Mouse (Mus musculus): ENCODE measurements around the gene Tlr5. TPM values are rescaled to one million over a fixed set of nuclear protein-coding genes. Genes with fewer than 3 reads are reported as not detected.

Gene Tlr5
- polyA plus RNA-seq, 2 experiments from 2014 or later = 0.34 TPM; not detected in 1

DNA sequence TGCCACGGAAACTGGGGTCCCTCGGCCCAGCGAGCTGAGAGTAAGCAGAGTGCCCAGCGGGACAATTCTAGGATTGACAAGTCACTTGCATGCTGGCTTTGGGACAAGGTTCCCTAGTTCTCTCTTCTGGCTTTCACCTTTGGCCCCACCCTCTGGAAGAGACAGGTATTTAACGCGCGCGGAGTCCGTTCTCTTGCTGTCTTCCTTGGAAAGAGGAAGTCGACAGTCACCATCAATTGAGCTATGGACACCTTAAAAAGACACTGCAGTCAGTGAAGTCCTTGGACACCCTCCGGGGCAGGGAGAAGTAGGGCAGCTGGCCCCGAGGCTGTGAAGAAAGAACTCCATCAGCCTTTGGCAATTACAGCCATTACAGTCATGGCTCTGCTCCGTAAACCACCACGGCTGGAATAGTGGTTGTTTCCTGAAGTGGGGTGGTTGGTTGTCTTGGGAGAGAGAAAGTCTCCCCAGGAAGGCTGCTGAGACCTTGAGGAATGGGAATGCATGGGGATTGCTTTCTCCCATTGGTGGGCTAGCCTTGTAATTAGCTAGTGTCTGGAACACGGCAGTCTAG is 546 bp downstream of the Tlr5 start:
- ATAC-seq = no peak

GRCm38 (mm10) chr1:182956186-182956960 is 1.8 kb downstream of the Tlr5 start:
- no peak for ATAC-seq

- no peak for ATAC-seq
These were observed 2.6 kb downstream of the Tlr5 start for GRCm38 (mm10) chr1:182957001-182957757.

- ATAC-seq = no peak
These were observed 3.4 kb downstream of the Tlr5 start for GRCm38 (mm10) chr1:182957826-182958544.

DNA sequence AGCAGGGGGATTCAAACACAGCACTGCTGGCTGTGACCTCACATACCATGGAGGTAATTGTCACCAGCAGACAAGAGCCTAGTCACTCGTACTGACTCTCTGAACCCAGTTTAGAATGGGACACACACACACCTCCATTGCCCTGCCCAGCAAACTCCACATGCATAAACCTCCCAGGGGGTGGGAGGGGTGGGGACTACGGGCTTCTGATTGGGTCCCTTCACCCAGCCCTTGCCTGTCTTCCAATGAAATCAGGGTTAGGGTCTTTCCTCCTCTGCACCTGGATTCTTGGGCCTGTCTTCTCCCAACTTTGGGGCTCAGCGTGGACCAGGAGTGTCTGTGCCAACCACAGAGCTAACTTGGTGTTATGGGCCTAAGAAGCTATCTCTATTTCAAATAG is 4.2 kb downstream of the Tlr5 start:
- ATAC-seq = no peak

GRCm38 (mm10) chr1:182959251-182959691 is 4.7 kb downstream of the Tlr5 start:
- no peak for ATAC-seq

DNA sequence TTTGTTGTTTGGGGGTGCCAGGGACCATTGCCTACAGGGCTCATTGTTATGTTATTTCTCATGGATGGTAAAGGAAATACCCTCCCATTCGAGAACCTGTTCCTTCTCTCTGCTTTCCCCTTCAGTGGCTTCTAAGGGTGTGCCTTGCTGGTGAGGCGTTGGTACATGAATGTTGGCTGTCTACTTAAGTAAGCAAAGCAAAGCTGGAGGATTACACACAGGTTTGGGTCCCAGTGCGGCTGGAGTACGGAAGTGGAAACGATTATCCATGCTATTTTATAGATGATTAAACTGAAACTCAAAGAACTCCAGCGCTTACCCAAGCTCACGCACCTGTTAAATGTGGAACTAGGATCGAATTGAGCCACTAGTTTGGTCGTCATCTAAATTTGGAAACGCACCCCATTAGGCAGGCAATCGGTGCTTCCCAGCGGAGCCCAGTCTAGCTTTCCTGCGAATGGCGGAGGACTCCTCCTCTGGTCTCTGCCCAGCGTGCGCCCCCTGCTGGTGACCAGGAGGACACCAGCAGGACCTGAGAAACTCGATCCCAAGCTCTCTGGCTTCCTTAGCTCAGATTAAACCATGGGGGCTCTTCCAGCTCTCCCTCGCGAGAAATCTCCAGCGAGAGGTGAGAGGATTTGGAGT is 5.3 kb downstream of the Tlr5 start:
- ATAC-seq = peak; percentile 92

DNA sequence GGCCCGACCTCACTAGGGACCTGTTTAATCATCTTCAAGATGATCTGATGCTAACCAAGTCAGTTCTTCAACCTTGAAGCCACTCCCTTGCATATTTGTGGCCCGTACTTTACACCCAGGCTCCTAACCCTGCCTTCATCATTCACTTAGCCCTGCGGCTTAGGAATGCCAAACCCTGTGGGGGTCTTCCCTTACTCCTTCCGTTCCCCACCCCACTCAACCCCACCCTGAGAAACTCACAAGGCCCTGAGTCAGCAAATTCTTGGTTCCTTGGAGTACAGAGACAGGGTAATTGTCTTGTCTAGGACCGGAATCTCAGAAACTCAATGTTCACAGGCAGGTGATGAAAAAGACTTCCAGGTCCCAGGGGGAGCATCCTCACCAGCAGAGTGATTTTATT is 6.5 kb downstream of the Tlr5 start:
- ATAC-seq = no peak

DNA sequence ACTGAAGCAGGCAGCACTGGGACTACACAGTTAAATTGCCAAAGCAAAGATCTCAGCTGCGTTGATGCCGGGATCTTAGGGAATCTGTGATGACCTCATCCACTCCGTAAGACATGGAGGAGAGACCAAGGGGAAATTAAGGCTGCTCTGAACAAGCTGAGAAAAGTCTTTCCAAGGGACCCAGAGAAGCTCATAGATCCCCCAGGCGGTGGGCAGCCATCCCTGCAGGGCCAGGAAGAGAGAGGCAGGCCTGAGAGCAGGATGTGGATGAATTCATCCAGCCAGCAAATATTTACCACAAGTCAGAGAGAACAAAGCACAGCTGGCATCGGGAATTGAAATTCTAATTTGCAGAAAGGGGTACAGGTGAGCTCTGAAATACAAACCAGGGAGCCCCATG is 8.7 kb downstream of the Tlr5 start:
- no peak for ATAC-seq

DNA sequence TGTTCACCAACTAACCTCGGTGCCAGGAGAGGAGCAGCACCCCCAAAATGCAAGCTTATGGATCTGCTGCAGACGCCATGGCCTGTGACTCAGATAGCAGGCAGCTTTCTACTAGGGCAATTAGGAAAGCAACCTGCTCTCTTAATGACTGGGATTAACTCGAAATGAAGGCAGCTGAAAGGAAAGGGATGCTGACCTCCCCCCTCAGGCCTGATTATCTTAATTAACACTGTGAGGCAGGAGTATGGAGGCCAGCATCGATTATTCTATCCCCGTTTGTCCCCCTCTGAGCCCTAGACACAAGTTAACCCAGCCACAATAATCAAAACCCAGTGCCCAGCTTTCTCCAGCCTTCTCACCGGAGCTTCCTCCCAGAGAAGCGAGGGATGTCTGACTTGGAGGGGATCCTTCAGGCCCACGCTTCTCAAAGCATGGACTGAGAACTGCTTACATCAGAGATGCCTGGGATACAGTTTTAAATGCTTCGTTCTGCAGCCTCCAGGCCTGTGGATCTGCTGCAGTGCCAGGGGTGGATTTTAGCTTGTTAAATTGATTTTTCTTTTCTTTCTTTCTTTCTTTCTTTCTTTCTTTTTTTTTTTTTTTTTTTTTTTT is 10.4 kb downstream of the Tlr5 start:
- no peak for ATAC-seq

- no peak for ATAC-seq
These were observed 14.1 kb downstream of the Tlr5 start for GRCm38 (mm10) chr1:182968732-182969131.

- no peak for ATAC-seq
These were observed 17.7 kb downstream of the Tlr5 start for GRCm38 (mm10) chr1:182972240-182972639.

DNA sequence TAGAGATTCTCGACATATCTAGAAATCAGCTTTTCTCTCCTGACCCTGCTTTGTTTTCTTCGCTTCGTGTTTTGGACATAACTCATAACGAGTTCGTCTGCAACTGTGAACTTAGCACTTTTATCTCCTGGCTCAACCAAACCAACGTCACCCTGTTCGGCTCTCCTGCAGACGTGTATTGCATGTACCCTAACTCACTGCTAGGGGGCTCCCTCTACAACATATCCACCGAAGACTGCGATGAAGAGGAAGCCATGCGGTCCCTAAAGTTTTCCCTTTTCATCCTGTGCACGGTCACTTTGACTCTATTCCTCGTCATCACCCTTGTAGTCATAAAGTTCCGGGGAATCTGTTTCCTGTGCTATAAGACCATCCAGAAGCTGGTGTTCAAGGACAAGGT is 20.2 kb downstream of the Tlr5 start:
- ATAC-seq = no peak

DNA sequence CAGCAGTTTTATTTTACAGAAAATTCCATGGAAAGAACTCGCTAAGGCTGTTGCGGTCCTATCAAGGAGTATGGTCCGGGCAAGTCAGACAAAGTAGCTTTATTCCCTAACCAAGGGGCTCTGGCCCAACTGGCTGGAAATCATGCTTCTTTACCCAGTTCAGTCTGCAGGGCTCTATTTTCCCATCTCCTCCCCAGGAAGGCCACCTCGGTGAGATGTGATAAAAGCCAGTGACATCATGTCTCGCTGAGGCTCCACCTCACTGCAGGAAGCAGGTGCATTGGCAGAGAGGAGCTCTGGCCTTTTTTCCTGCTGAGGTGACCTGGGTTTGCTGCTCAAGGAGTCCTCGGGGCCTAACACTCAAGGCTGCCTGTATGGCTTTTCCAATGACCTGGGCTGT is 26.1 kb downstream of the Tlr5 start:
- no peak for ATAC-seq

DNA sequence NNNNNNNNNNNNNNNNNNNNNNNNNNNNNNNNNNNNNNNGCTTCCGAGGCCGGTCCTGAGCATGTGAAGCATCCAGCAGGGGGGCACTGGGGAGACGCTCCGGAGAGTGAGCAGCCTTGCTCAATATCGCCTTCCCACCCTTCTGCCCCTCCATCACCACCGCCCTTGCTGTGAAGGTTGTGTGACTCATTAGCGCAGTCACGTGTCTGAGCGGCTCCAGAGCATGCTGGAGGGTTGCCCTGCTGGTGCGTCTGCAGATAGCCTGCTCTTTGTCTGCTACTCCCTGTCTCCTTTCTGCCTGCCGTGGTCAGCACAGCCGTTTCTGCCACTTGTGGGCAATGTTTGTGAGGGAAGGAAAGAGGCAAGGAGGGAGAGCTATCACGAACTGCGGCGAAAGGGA is 28.4 kb downstream of the Tlr5 start:
- ATAC-seq = peak; percentile 100

DNA sequence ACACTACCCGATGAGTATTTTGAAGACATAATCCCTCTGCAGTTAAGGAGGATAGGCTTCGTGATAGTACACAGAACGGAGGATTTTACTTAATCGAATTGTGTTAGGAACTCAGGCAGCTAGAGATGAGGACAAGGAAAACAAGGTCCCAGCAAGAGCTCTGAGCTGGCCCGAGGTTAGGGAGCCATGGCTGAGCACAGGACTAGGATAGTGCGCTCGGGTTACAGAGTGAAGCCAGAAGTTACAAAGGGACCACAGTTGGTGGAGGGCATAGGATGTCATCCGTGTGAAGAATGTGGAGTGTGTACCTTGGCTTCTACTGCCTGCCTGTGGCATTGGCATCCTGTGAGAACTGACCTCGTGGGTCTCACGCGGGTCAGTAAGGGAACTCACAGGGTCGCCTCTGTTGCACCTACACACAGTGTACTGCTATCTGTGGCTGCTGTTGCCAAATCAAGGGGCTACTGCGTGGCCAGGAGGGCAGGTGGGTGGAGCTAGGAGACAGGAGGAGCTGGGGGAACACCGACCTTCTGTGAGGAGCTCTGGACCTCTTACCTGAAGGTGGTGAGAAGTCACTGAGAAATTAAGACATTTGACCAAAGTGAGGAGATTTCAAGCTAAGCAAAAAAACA is 29.0 kb downstream of the Tlr5 start:
- no peak for ATAC-seq

- ATAC-seq = no peak
These were observed 31.7 kb downstream of the Tlr5 start for GRCm38 (mm10) chr1:182986243-182986642.

DNA sequence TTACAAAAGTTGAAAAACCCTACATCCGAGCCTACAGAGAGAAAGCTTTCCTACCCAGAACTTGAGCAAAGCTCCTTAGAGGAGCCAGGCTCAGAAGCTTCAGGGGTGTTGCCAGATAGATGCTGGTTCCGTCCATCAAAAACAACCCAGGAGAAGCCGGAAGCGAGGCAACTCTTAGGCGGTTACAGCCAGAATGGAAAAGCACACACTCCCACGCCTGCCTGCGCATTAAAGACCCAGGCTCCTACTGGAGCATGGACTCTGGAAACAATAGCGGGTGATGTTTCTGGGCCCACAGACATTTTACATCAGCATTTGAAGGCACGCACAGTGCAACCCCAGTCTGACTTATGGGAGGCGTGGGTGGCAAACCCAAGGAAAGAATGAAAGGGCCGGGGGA is 32.2 kb downstream of the Tlr5 start:
- ATAC-seq = no peak

- ATAC-seq = no peak
These were observed 33.2 kb downstream of the Tlr5 start for GRCm38 (mm10) chr1:182987801-182988200.

DNA sequence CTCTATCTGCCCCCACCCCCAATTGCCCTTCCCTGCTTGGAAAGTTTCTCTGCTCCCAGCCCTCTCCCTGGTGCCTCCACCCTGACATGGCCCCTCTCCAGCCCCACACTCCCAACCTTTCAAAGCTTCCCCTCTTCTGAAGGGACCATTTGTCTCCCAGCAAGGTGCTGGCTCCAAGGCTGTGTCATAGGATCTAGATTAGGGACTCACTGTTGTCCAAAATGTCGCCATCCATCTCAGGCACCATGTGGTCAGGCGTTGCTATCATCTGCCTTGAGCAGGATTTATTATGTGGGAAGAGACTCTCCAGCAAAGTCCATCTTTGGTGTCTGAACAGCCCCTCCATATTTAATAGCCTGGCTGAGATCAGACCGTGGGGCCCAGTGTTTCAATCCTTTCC is 34.1 kb downstream of the Tlr5 start:
- ATAC-seq = no peak

DNA sequence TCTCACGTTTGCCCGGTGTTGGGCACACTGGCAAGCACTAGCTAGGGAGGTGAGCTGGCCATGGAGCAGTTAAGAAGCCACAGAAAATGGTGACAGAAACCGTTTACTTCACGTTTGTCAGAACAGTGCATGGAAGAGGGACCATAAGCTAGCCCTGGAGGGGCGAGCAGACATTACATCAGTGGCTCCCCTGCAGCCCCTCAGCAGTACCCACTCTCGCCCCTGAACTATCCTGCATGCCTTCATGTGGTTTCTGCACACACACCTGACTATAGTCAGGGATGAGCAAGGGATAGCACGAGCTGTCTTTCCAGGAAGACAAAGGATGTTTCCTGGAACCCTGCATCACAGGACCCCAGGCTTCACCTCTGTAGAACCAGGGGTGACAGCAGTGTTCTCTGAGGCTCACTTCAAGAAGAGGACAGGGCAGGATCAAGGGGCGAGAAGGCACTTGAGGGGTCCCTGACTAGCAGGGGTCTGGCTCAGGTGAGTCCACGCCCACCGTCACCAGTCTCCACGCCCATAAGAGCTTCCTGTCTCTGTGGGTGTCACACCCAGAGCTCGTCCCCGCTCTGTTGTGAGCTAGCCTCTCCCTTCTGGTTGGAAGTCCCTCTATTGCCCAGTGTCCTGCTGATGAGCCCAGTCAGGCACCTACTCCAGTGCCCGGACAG is 35.6 kb downstream of the Tlr5 start:
- peak; percentile 37 for ATAC-seq
